Mouse (Mus musculus) liver, embryonic 11.5 days (tissue): ENCODE data around the gene Tigar. TPM values are rescaled to one million over a fixed set of nuclear protein-coding genes. Genes with fewer than 3 reads are reported as not detected.
A peak's percentile ranks its signal among the peaks of the same experiment; 100 is the strongest.

Source experiments
- ATAC-seq: fragments of 200-750 bp; cut with Nextera tagmentation; replicated peaks from 2 replicates; pipeline ENCODE4 v1.8.0; 2017; ENCODE audit warnings: moderate number of reproducible peaks, mild to moderate bottlenecking, moderate TSS enrichment, moderate library complexity; ENCODE audit not compliant: low FRiP score
- DNase-seq: peaks from one replicate; pipeline ENCODE4 v3.0.0-alpha.2; 2017; ENCODE audit warnings: low spot score
- H3K27ac ChIP-seq: fragments of 300-500 bp; sonication (generic); 2 replicates; pipeline ENCODE4 v1.5.1; 2014; ENCODE audit warnings: mild to moderate bottlenecking, low read depth, low read length, control low read depth
- H3K27me3 ChIP-seq: fragments of 300-500 bp; sonication (generic); replicated peaks from 2 replicates; pipeline ENCODE4 v1.6.1; 2014; ENCODE audit warnings: low read length, mixed read lengths; ENCODE audit not compliant: control insufficient read depth, insufficient read depth
- H3K36me3 ChIP-seq: fragments of 300-500 bp; sonication (generic); 2 replicates; pipeline ENCODE4 v1.6.1; 2014; ENCODE audit warnings: mild to moderate bottlenecking, low read length, moderate library complexity, mixed read lengths; ENCODE audit not compliant: control insufficient read depth, insufficient read depth
- H3K4me1 ChIP-seq: fragments of 300-500 bp; sonication (generic); replicated peaks from 2 replicates; pipeline ENCODE4 v1.6.1; 2014; ENCODE audit warnings: low read length, mixed read lengths; ENCODE audit not compliant: control insufficient read depth, insufficient read depth
- H3K4me2 ChIP-seq: fragments of 300-500 bp; sonication (generic); 2 replicates; pipeline ENCODE4 v1.6.1; 2014; ENCODE audit warnings: mild to moderate bottlenecking, control low read depth, moderate library complexity
- H3K4me3 ChIP-seq: fragments of 300-500 bp; sonication (generic); 2 replicates; pipeline ENCODE4 v1.5.1; 2014; ENCODE audit warnings: low read depth, low read length, control low read depth
- H3K9ac ChIP-seq: fragments of 300-500 bp; sonication (generic); 2 replicates; pipeline ENCODE4 v1.6.1; 2014; ENCODE audit warnings: low read depth, low read length, control low read depth
- H3K9me3 ChIP-seq: fragments of 300-500 bp; sonication (generic); 2 replicates; pipeline ENCODE4 v1.6.1; 2016; ENCODE audit warnings: low read length, inconsistent platforms, mixed read lengths; ENCODE audit not compliant: control insufficient read depth
- WGBS: fragments of 180-500 bp; shearing (Covaris S2); extraction: QIAGEN DNeasy Blood & Tissue Kit; methylation state at CpG from one replicate; pipeline ENCODE4 v1.1.7; 2014; 5-methylcytosine and 5-hydroxymethylcytosine counted together
- polyA plus RNA-seq: library from polyadenylated mRNA; unstranded; fragments of >200 nt; fragmentation: Nextera tagmentation; extraction: Ambion mirVana; gene quantifications from 2 replicates; pipeline ENCODE4 v1.2.1, GENCODE M21; 2014

Tigar gene
- polyA plus RNA-seq, 1 experiment from 2014 or later: 2.2 TPM

DNA sequence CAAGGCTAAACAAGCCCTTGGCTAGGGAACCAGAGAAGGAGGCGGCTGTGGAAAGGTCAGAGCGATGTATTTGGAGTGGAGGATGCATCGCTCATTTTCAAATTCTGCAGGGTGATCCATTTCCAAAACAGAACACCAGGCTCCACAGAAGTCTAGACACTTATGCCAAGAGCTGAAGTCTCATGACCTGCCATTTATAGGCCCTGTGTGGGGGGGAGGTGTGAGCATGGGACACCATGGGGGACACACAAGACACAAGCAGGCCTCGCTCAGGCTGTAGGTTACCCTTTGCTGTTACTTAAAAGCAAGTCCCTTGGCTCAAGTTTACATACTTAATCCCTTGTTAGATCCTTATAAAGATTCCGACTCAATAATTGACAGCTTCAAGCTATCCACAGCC is 3.2 kb downstream of the Tigar start:
- Histone ChIP-seq H3K27me3 (peaks cover 8% of the 10 kb centered on the region), H3K9me3 (no peaks in the 10 kb centered on the region), H3K36me3 (no peaks in the 10 kb centered on the region), H3K4me1 (no peaks in the 10 kb centered on the region), H3K9ac (no peak overlapping the region), H3K4me3 (no peak overlapping the region), H3K27ac (no peak overlapping the region), H3K4me2 (no peak overlapping the region)
- DNase-seq (no peak), ATAC-seq (no peak)
- 85% methylated on average over 5 of the region's 5 CpGs for WGBS

DNA sequence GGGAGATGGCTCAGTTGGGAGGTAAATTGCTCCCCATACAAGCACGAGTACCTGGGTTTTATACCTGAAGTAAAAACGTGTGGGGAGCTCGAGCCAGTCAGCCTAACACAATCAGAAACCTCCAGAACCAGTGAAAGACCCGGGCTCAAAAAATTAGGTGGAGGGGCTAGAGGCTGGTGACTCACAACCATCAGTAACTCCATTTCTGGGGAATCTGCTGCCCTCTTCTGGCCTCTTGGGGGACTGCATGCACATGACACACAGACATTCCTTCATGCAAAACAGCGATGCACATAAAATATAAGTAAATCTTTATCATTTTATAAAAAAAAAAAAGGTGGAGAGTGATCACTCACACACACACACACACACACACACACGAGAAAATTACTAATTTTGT is 4.2 kb downstream of the Tigar start:
- Histone ChIP-seq H3K36me3 (no peaks in the 10 kb centered on the region), H3K4me1 (no peaks in the 10 kb centered on the region), H3K9me3 (no peaks in the 10 kb centered on the region), H3K4me2 (no peak overlapping the region), H3K4me3 (no peak overlapping the region), H3K27ac (no peak overlapping the region), H3K27me3 (0 out of 2 replicates have a peak, but pooled peaks cover under 1% of the 10 kb centered on the region), H3K9ac (no peak overlapping the region)
- WGBS: 59% methylated on average over 6 of the region's 6 CpGs
- DNase-seq (no peak), ATAC-seq (no peak)

DNA sequence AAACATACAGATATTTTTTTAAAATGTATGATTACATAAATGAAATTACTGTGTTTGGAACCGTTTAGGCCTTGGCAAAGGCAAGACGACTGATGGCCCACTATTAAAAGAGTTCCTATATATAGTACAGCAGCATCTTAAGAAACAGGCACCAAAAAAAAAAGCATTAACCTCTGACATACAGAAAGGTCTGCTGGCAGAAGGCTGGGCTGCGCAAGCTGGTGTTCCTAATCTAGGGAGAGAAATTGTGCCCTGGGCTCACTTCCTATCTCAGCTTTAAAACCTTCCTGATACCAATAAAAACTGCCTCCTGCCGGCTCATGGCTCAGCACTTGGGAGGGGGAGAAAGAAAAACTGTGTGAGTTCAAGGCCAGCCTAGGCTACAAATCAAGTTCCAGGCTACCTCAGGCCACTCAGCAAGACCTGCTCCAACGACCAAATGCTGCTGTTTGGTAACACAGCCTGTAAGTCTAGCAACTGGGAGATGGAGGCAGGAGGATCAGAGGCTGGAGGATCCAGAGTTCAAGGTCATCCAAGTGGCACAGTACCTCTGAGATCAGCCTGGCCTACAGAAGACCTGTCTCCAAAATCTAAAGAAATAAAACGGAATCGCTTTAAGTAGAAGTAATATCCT is 4.8 kb downstream of the Tigar start:
- no peak overlapping the region for H3K27ac ChIP-seq
- no peak overlapping the region for H3K4me2 ChIP-seq
- ATAC-seq (no peak), DNase-seq (no peak)
- no peaks in the 10 kb centered on the region for H3K4me1 ChIP-seq
- H3K4me3 ChIP-seq: no peak overlapping the region
- no peaks in the 10 kb centered on the region for H3K27me3 ChIP-seq
- 79% methylated on average over 7 of the region's 7 CpGs for WGBS
- H3K9ac ChIP-seq: no peak overlapping the region
- no peaks in the 10 kb centered on the region for H3K36me3 ChIP-seq
- H3K9me3 ChIP-seq: no peaks in the 10 kb centered on the region

DNA sequence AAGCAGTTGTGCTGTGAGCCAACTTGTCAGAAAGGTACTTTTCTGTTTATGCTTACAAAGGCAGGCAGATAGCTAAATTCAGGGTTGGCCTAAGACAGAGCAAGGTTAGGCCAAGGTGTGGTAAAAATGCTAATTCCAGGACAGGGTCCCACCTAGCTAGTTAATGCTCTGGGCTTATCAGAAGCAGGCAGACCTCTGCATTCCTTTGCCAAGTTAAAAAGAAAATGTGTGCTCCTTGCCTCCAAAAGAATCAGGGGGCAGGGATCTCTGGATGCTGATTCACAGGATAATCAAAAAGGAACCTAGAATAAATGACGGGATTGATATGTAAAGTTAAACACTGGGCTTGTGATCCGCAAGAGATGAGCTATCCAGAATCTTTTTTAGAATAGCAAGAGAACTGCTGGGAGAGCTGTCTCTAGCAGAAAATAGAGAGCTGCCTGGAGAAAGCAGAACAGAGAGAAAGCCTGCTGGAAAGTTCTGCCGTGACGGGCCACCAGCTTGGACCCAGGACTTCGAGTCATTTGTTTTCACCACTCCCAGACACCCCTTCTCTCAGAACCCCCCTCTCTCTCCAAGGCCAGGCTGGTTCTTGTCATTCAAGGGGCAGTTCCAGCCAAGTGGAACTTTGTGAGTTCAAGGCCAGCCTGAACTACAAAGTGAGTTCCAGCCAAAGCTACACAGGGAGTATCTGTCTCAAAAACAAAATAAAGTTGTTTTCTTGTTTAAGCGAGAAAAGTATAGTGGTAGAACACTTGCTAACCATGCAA is 5.7 kb downstream of the Tigar start:
- no peaks in the 10 kb centered on the region for H3K36me3 ChIP-seq
- H3K27ac ChIP-seq: no peak overlapping the region
- H3K4me3 ChIP-seq: no peak overlapping the region
- H3K9me3 ChIP-seq: no peaks in the 10 kb centered on the region
- H3K4me2 ChIP-seq: no peak overlapping the region
- WGBS: 87% methylated on average over 6 of the region's 6 CpGs
- no peak for DNase-seq
- ATAC-seq: no peak
- no peak overlapping the region for H3K9ac ChIP-seq
- H3K4me1 ChIP-seq: no peaks in the 10 kb centered on the region
- no peaks in the 10 kb centered on the region for H3K27me3 ChIP-seq

DNA sequence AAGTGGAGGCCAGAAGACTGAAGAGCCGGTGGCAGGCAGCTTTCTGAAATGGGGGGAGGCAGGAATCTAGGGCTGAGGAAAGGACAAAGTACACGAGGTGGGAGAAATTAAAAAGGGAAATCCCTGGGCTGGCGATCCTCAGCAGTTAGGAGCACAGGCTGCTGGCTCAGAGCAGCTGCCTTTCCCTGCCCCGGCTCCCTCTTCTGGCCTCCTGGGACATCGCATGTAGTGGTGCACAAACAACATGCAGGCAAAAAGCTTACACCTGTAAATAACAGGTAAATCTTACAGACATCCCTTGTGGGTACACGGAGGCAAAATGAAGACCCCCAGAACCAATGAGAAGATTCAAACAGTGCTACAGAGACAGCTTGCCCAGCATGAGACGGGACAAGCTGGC is 14.8 kb downstream of the Tigar start:
- H3K4me2 ChIP-seq: no peak overlapping the region
- no peaks in the 10 kb centered on the region for H3K9me3 ChIP-seq
- WGBS: 63% methylated on average over 7 of the region's 7 CpGs
- no peaks in the 10 kb centered on the region for H3K27me3 ChIP-seq
- H3K9ac ChIP-seq: no peak overlapping the region
- DNase-seq: no peak
- no peaks in the 10 kb centered on the region for H3K4me1 ChIP-seq
- no peak overlapping the region for H3K4me3 ChIP-seq
- ATAC-seq: no peak
- H3K27ac ChIP-seq: no peak overlapping the region
- H3K36me3 ChIP-seq: peaks cover 2% of the 10 kb centered on the region; the same call in 1 of the 2 replicates

DNA sequence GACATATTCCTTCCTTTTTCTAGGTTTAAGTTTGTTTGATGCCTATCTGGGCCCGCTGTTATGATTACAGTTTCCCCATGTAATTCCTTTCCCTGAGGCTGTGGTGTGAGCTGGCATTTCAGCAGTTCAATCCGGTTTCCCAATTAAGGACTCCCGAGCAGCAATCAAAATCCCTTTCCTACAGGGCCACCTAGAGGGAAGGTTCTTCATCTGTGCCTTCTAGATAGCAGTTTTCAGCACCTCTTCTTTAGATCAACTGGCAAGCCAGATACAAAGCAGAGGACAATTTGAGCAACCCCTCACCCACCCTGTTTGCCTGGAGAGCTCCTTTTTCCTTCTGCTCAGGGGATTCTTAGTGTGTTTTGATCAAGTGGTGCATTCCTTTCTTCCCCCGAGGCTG is 22.6 kb downstream of the Tigar start:
- H3K36me3 ChIP-seq: peaks cover 2% of the 10 kb centered on the region; the same call in 1 of the 2 replicates
- H3K4me1 ChIP-seq: no peaks in the 10 kb centered on the region
- no peak overlapping the region for H3K4me3 ChIP-seq
- H3K9me3 ChIP-seq: no peaks in the 10 kb centered on the region
- H3K27ac ChIP-seq: no peak overlapping the region
- H3K4me2 ChIP-seq: no peak overlapping the region
- 64% methylated on average over 4 of the region's 4 CpGs for WGBS
- no peak for ATAC-seq
- no peak for DNase-seq
- peaks cover 4% of the 10 kb centered on the region for H3K27me3 ChIP-seq
- no peak overlapping the region for H3K9ac ChIP-seq

DNA sequence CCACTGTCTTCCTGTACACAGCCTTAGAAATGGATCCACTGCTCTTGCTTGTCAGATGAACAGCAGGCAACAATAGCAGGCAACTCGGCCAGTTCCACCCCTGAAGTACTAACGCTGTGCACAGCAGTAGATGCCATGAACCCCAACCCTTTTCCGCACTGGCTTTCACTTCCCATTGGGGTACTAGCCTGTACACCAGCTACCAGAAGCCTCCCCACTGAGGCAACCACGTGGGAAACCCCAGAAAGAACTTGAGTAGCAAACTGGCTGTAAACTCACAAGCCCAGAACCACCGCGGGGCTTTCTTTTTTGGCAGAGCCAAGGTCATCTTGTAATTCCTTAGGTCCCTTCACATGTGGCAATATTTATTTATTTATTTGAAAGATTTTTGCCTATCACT is 27.5 kb downstream of the Tigar start:
- ATAC-seq: no peak
- Histone ChIP-seq H3K4me2 (no peak overlapping the region), H3K4me3 (no peak overlapping the region), H3K27ac (no peak overlapping the region), H3K36me3 (no peaks in the 10 kb centered on the region), H3K9ac (no peak overlapping the region), H3K9me3 (no peaks in the 10 kb centered on the region), H3K4me1 (peaks cover 5% of the 10 kb centered on the region), H3K27me3 (peaks cover 29% of the 10 kb centered on the region)
- DNase-seq: no peak
- WGBS: 65% methylated on average over 6 of the region's 6 CpGs

DNA sequence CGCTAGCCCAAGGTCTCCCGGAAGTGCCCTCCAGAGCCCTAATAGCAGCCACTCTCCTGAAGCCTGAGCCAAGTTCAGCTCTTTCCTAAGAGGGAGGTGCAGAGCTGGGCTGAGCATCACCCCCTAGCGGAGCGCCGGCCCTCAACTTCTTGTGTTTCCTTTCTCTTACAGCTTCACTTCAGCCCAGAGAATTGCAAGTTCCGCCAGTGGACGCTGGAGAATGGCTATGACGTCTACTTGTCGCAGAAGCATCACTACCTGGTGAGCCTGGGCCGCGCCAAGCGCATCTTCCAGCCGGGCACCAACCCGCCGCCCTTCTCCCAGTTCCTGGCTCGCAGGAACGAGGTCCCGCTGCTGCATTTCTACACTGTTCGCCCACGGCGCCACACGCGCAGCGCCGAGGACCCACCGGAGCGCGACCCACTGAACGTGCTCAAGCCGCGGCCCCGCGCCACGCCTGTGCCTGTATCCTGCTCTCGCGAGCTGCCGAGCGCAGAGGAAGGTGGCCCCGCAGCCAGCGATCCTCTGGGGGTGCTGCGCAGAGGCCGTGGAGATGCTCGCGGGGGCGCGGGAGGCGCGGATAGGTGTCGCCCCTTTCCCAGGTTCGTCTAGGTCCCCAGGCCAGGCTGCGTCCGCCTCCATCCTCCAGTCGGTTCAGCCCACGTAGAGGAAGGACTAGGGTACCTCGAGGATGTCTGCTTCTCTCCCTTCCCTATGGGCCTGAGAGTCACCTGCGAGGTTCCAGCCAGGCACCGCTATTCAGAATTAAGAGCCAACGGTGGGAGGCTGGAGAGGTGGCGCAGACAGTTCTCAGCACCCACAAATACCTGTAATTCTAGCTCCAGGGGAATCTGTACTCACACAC is 29.3 kb downstream of the Tigar start:
- peaks cover 29% of the 10 kb centered on the region for H3K27me3 ChIP-seq
- peak overlapping the region; percentile 54 for H3K4me3 ChIP-seq
- H3K27ac ChIP-seq: no peak overlapping the region
- ATAC-seq (peak; percentile 18; the same call in 1 of the 2 replicates), DNase-seq (peak; percentile 53)
- H3K36me3 ChIP-seq: no peaks in the 10 kb centered on the region
- H3K9ac ChIP-seq: 0 out of 2 replicates have a peak overlapping the region, but pooled peaks have one; percentile 14
- 3% methylated on average over 59 of the region's 59 CpGs for WGBS
- H3K9me3 ChIP-seq: no peaks in the 10 kb centered on the region
- peak overlapping the region; percentile 90 for H3K4me2 ChIP-seq
- peaks cover 5% of the 10 kb centered on the region for H3K4me1 ChIP-seq
